Mouse (Mus musculus): ENCODE measurements around the gene Cks1b.

DNA sequence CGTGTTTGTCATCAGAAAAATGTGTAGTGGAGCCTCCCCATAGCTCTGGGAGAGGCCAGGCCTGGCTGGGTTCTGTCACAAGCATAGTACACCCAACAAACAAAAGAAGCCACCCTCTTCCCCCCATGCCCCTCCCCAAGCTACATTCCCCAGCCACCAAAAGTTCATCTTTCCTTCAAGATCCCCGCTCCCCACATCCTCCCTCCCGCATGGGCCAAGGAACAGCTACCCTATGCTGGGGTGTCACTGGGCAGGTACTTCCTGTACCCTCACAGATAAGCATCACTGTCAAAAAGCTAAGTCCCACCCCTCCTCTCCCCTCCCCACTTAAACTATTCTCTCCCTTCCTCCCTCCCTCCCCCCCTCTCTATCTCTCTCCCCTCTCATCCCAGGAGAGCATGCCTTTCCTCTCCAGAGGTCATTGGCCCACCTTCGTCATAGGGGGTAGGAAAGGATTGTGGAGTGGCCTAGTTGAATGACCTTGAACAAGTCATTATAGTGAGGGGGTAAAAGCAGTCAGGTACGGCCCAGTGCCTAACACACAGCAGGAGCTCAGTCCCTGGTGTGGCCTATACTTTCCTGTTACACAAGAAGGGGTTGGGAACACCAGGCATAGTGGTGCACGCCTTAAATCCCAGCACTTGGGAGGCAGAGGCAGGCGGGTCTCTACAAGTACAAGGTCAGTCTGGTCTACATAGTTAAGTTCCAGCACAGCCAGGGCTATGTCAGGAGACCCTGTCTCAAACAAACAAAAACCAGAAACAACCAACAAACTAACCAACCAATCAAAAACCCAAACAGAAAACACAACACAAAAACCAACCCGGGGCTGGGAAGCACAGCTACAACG, 35.9 kb downstream of the Cks1b start:
- TF ChIP-seq GATA1 (IDR thresholded peaks at IDR 0.05; ENCODE audit: low read length): no peak
- TF ChIP-seq TAL1 (IDR thresholded peaks at IDR 0.05; ENCODE audit: low read length): no peak

All from erythroblast, embryonic 14.5 days (primary cell).